Mouse (Mus musculus) G1E-ER4 (cell line): ENCODE measurements around the gene Rgs16. TPM values are rescaled to one million over a fixed set of nuclear protein-coding genes. Genes with fewer than 3 reads are reported as not detected.

ENCODE experiments used
- GATA1 ChIP-seq: IDR thresholded peaks from one replicate; pipeline ENCODE4 v1.8.0; 2012; ENCODE audit warnings: low read length, inconsistent platforms
- polyA plus RNA-seq: library from polyadenylated mRNA; stranded (reverse); fragments of >175 nt; gene quantifications from 2 replicates; pipeline ENCODE4 v1.2.3, GENCODE M21; 2012

Gene Rgs16
- polyA plus RNA-seq, 1 experiment: not detected

GRCm38 (mm10) chr1:153708626-153709025, 31.5 kb upstream of the Rgs16 start:
- no peak for TF ChIP-seq GATA1

GRCm38 (mm10) chr1:153709451-153709850, 30.7 kb upstream of the Rgs16 start:
- no peak for TF ChIP-seq GATA1

GRCm38 (mm10) chr1:153711544-153712262, 28.4 kb upstream of the Rgs16 start:
- TF ChIP-seq GATA1: no peak

- TF ChIP-seq GATA1: no peak
Measured at GRCm38 (mm10) chr1:153712633-153713032, 27.5 kb upstream of the Rgs16 start.

GRCm38 (mm10) chr1:153717990-153718389, 22.2 kb upstream of the Rgs16 start:
- TF ChIP-seq GATA1: no peak

- no peak for TF ChIP-seq GATA1
Measured at GRCm38 (mm10) chr1:153720935-153721334, 19.2 kb upstream of the Rgs16 start.

- TF ChIP-seq GATA1: no peak
Measured at GRCm38 (mm10) chr1:153721565-153722310, 18.4 kb upstream of the Rgs16 start.

GRCm38 (mm10) chr1:153723426-153723825, 16.7 kb upstream of the Rgs16 start:
- TF ChIP-seq GATA1: no peak

GRCm38 (mm10) chr1:153726636-153727035, 13.5 kb upstream of the Rgs16 start:
- TF ChIP-seq GATA1: no peak

- TF ChIP-seq GATA1: no peak
Measured at GRCm38 (mm10) chr1:153729806-153730205, 10.3 kb upstream of the Rgs16 start.

GRCm38 (mm10) chr1:153730671-153731070, 9.5 kb upstream of the Rgs16 start:
- TF ChIP-seq GATA1: no peak

- TF ChIP-seq GATA1: no peak
Measured at GRCm38 (mm10) chr1:153733181-153733580, 7.0 kb upstream of the Rgs16 start.

GRCm38 (mm10) chr1:153734866-153735265, 5.3 kb upstream of the Rgs16 start:
- no peak for TF ChIP-seq GATA1

- TF ChIP-seq GATA1: no peak
Measured at GRCm38 (mm10) chr1:153736096-153736495, 4.1 kb upstream of the Rgs16 start.

- TF ChIP-seq GATA1: no peak
Measured at GRCm38 (mm10) chr1:153737101-153738085, 2.8 kb upstream of the Rgs16 start.

GRCm38 (mm10) chr1:153739437-153740015, 623 bp upstream of the Rgs16 start:
- TF ChIP-seq GATA1: no peak
